In genomic region chr12:3568461-3568991, GRCm38 (mm10) we compare ENCODE assay signal across 12 mouse cellular contexts. TPM values are rescaled to one million over a fixed set of nuclear protein-coding genes. Genes with fewer than 3 reads are reported as not detected.
DNase-seq lines count a peak whose midpoint lies in the region; ATAC-seq lines count a peak whose summit lies in the region.
"Had no signal": no experiment of that assay in that cellular context is flagged by ENCODE, and none has a peak within 500 bp of the region (broad histone marks: within the 10 kb centered on the region; RNA-seq: fewer than 3 reads in every experiment).

No protein-coding gene starts in this region.

- peaks cover 15% of the 10 kb centered on the region; the same call in 1 of the 2 replicates for H3K4me1 ChIP-seq in heart, embryonic 16.5 days (ENCODE audit: control insufficient read depth, insufficient read depth, low read length)
- peaks cover 9% of the 10 kb centered on the region for H3K4me1 ChIP-seq in neural tube, embryonic 15.5 days

- ATAC-seq in heart, embryonic 16.5 days (replicated peaks; ENCODE audit: extremely low read depth, insufficient read depth, low FRiP score), result 0 out of 2 replicates have a peak, but pooled peaks have one; percentile 21
- no peak for ATAC-seq in neural tube, embryonic 15.5 days (ENCODE audit: low FRiP score)

- no peak overlapping the region for H3K9ac ChIP-seq in heart, embryonic 16.5 days (ENCODE audit: low read length)
- no peak overlapping the region for H3K9ac ChIP-seq in neural tube, embryonic 15.5 days (replicated peaks)
- H3K9ac ChIP-seq: liver, embryonic 14.5 days; neural tube, embryonic 13.5 days; stomach, embryonic 15.5 days had no signal

- 26% methylated on average over 5 of the region's 5 CpGs for WGBS in heart, embryonic 16.5 days
- WGBS in neural tube, embryonic 15.5 days, result 74% methylated on average over 5 of the region's 5 CpGs

- no peak overlapping the region for H3K4me3 ChIP-seq in heart, embryonic 16.5 days (ENCODE audit: low read length)
- H3K4me3 ChIP-seq in neural tube, embryonic 15.5 days (replicated peaks), result no peak overlapping the region
- H3K4me3 ChIP-seq: neural tube, embryonic 13.5 days; stomach, embryonic 15.5 days had no signal

- DNase-seq in heart, postnatal 25 days (ENCODE audit: low spot score), result no peak
- peak; percentile 69 for DNase-seq in CD4-positive helper T cell, adult 2 months (ENCODE audit: low read depth, low spot score)
- peak; percentile 91 for DNase-seq in fat pad, adult 2 months (ENCODE audit: extremely low read depth, low read depth, low spot score)
- peak; percentile 49 for DNase-seq in ovary, postnatal 36 days (ENCODE audit: low spot score)
- DNase-seq in adrenal gland, postnatal 25 days, result no peak
- no peak for DNase-seq in gastrocnemius, adult 8-10 months (ENCODE audit: low spot score in 2 of 2)
- DNase-seq: heart, postnatal 10 days had no signal

- intact Hi-C loops in heart, postnatal 25 days (cut with DNase I), result no loop called here

- no peaks in the 10 kb centered on the region for H3K36me3 ChIP-seq in heart, embryonic 16.5 days (ENCODE audit: control insufficient read depth, insufficient read depth)
- H3K36me3 ChIP-seq in neural tube, embryonic 15.5 days, result no peaks in the 10 kb centered on the region
- H3K36me3 ChIP-seq: neural tube, embryonic 13.5 days; stomach, embryonic 15.5 days had no signal

- H3K27ac ChIP-seq in heart, embryonic 16.5 days (ENCODE audit: low read length), result no peak overlapping the region
- no peak overlapping the region for H3K27ac ChIP-seq in neural tube, embryonic 15.5 days (replicated peaks)
- H3K27ac ChIP-seq: liver, embryonic 14.5 days; neural tube, embryonic 13.5 days; stomach, embryonic 15.5 days had no signal

- no peaks in the 10 kb centered on the region for H3K9me3 ChIP-seq in heart, embryonic 16.5 days (replicated peaks; ENCODE audit: control insufficient read depth, low read length)
- H3K9me3 ChIP-seq in neural tube, embryonic 15.5 days (replicated peaks), result no peaks in the 10 kb centered on the region
- H3K9me3 ChIP-seq: neural tube, embryonic 13.5 days; stomach, embryonic 15.5 days had no signal

- no peak overlapping the region for H3K4me2 ChIP-seq in heart, embryonic 16.5 days (ENCODE audit: low read depth, low read length)
- no peak overlapping the region for H3K4me2 ChIP-seq in neural tube, embryonic 15.5 days
- H3K4me2 ChIP-seq: neural tube, embryonic 13.5 days; stomach, embryonic 15.5 days had no signal

- no peaks in the 10 kb centered on the region for H3K27me3 ChIP-seq in heart, embryonic 16.5 days (ENCODE audit: control insufficient read depth, insufficient read depth, low read length)
- H3K27me3 ChIP-seq in neural tube, embryonic 15.5 days (replicated peaks), result no peaks in the 10 kb centered on the region
- H3K27me3 ChIP-seq: neural tube, embryonic 13.5 days; stomach, embryonic 15.5 days had no signal

RNA-seq across cellular contexts. Expression of gene Dtnb, which starts 3.7 kb away (rescaled TPM):
- 14.2 and 14.3 TPM in 2 replicates for polyA plus RNA-seq in heart, embryonic 16.5 days (2015; fragmentation: Nextera tagmentation; extraction: Ambion mirVana)
- total RNA-seq in heart, postnatal 25 days (2021), result 1 to 10 TPM; 5.3 to 5.4 TPM
- polyA plus RNA-seq in neural tube, embryonic 15.5 days (2015; fragmentation: Nextera tagmentation; extraction: Ambion mirVana), result 52.0 and 61.8 TPM in 2 replicates
- 41.0 and 44.0 TPM in 2 replicates for total RNA-seq in adrenal gland, postnatal 25 days (2021)
- 1 to 10 TPM; 1.4 to 9.8 (median 5.4) TPM for total RNA-seq in gastrocnemius, adult 8-10 months (2022)

Comparison
In these comparisons a context has a peak if more than half of its experiments do, and no peak if none do; other contexts are left out.
1. DNase-seq: peak in CD4-positive helper T cell, adult 2 months (single experiment), fat pad, adult 2 months (single experiment) and ovary, postnatal 36 days (single experiment); none in heart, postnatal 25 days (single experiment), adrenal gland, postnatal 25 days (single experiment) and gastrocnemius, adult 8-10 months (0 of 2).